Mouse (Mus musculus) left cerebral cortex, postnatal 14 days (tissue): ENCODE measurements around the gene Sdhaf3. TPM values are rescaled to one million over a fixed set of nuclear protein-coding genes. Genes with fewer than 3 reads are reported as not detected.

Experiments used
- DNase-seq, 2 experiments: peaks; one replicate each; pipeline ENCODE4 v3.0.0; 2021 to 2022; ENCODE audit warnings: low spot score in 2 of 2, mixed read lengths in 1 of 2
- intact Hi-C: fragments of 180-260 bp; cut with DNase I; formaldehyde crosslinking; loops from one replicate; pipeline ENCODE4 v1.15.1; 2025
- total RNA-seq, 2 experiments: library from RNA; stranded (reverse); gene quantifications; 2 replicates each; pipeline ENCODE4 v1.2.3; 2021

Sdhaf3 gene
- total RNA-seq, 2 experiments from 2014 or later: 3.6 to 3.8 TPM

DNA sequence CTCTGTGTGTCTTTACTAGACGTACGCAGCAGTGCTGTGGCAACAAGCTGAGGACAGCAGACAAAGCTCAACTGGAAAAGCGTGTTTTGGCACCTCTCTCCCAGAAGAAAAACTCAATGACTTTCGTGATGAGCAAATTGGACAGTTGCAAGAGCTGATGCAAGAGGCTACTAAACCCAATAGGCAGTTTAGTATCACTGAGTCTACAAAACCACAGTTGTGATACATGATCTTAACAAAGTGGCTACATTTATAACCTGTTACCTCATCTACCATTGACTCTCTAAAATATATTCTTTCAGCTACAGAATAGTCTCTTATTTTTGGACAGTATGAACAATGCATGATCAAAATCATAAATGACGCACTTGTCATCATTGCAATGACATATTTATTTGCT lies 83.0 kb downstream of the Sdhaf3 start:
- intact Hi-C loops: no loop called here
- no peak for DNase-seq

DNA sequence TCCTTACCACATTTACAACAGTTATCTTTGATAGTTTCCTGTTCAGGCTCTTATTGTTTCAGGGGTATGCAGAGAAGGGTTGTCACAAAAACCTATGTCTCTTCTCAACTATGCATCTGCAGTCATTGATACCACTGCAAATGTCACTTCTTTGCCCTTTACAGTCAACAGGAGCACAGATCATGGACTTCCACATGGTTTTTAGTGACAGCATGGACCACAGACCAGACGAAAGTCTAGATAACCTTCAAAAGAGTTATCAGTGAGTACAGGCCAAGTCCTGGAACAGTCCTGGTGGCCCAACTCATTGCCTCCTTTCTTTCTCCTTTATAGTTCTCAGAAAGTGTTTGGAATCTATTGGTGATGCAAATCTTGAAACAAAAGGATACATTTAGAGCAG lies 86.1 kb downstream of the Sdhaf3 start:
- intact Hi-C loops: no loop called here
- no peak for DNase-seq

DNA sequence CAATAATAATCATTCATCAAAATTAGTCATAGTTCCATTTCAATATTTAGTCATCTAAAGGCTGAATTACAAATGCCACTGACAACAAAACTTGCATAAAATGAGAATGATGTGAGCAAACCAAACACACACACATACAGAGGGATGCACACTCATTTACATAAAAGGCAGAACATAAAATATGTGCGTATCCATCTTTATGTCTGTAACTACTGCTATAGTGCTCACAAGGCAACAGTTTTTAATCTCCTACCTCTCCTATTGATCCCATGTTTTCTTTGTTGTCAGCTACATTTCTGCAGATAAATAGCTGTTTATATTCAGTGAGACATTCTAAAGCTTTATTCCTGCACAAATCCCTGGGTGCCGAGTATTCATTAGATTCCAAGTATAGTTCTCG lies 107.0 kb downstream of the Sdhaf3 start:
- DNase-seq: no peak
- intact Hi-C loops: no loop called here

DNA sequence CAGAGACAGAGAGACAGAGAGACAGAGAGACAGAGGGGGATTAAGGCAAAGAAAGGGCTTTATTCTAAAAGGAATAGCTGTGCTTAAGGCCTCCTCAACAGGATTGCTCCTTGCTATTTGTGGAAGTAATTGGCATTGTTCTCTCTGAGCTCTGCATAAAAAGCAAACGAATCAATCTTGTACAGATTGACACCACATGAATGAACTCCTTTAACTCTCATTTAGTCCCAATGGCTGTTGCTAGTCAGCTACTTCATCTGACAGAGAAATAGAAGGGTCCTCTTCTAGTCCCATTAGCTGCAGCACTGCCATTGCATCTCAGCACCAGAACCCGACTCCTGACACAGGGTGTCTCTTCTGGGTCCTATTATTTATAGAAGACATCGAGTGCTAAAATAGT lies 113.0 kb downstream of the Sdhaf3 start:
- intact Hi-C loops: no loop called here
- no peak for DNase-seq

DNA sequence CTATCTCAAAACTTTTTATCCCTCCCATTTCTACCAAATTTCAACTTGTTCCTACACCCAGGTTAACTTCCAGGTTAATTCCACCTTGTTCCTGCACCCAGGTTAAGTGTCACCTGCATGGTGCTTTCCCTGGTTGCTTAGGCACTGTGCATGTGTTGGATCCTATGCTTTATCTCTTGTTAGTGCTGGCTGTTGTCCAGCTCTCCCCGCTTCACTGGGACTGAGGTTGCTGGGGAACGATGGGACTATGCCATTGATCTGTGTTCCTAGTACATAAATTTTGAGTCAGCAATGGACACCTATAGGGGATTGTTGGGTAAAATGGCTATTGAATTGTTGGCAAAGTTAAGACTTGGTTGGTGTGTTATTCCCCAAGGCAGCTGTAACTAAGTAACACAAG lies 113.7 kb downstream of the Sdhaf3 start:
- intact Hi-C loops: no loop called here
- no peak for DNase-seq

DNA sequence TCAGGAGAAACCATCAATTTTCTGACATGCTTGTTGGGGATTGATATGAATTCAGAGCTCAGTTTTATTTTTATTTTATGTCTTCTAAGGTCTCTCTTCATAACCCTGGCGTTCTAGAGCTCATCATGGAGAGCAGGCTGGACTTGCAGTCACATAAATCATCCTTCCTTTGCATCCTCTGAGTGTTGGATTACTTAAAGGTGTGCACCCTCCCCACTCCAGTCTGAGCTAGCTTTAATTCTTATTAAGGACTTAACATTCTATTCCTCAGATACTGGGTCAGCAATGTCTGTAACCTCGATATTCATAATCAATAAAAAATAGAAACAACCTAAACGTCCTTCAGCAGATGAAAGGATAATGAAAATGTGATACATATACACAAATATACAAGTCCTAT lies 126.2 kb downstream of the Sdhaf3 start:
- intact Hi-C loops: no loop called here
- no peak for DNase-seq

DNA sequence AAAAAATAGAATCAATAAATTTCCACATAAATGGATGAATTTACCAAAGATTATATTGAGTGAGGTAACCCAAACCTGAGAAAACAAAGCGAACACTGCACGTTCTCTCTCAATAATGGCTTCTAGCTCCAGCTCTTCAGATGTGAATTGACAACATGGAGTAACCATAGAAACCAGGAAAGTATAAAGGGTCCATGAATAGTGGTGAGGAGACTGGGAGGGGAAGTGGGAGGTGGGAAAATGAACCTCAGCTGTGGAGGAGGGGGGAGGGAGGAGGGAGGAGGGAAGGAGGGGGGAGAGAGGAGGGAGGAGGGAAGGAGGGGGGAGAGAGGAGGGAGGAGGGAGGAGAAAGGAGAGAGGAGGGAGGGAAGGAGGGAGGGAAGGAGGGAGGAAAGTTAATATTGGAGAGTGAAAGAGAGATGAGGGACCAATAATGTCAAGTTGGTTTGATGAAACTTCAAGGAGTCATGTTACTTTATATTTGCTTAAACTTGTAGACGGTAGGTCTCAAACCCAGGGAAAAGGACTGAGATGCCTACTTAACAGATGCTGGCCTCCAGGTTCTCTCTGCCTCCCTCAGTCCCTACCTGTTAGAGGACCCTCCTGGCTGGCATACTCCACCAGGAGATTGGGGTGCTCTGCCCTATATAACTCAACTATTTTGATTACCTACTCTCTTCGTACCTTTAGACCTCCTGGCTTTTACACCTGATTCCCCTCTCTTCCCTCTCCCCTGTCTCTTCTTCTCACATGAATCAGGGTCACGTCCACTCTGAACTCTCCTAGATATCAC lies 126.9 kb downstream of the Sdhaf3 start:
- DNase-seq: no peak
- intact Hi-C loops: no loop called here

DNA sequence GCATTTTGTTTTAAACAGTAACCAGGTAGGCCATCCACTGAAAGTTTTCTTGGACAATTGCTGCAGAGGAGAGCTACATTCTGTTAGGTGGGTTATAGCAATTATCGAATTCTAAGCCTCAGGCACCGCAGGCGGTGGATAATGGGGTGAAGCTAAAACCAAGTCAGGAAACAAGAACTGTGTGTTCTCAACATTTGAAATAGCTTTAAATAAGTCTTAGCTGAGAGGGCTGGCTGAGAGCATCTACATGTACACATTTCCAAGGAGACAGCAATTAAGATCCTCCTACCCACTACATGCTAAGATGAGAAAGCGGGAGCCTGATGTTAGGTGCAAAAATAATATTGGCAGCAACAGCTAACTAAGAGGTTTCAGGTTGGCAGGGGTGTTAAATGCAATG lies 127.9 kb downstream of the Sdhaf3 start:
- peak; percentile 21 to 69 for DNase-seq
- intact Hi-C loops: no loop called here

DNA sequence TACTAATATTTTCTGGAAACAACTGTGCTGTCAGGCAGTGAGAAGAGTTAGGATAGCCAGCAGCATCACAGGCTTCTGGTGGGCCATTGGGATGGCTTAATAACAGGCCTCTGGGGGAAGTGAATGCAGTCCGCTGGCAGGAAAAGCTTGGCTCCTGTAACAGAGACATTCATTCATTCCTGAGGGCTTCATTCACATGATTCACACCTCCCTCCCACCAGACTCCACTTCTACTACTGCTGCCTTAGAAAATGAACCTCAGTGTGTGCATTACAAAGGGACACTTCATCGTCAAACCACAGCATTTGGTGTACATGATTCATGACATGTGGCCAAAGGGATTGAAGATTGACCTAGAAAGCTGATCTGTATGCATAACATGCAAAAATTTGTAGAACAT lies 128.6 kb downstream of the Sdhaf3 start:
- intact Hi-C loops: no loop called here
- DNase-seq: peak; percentile 7 to 55

DNA sequence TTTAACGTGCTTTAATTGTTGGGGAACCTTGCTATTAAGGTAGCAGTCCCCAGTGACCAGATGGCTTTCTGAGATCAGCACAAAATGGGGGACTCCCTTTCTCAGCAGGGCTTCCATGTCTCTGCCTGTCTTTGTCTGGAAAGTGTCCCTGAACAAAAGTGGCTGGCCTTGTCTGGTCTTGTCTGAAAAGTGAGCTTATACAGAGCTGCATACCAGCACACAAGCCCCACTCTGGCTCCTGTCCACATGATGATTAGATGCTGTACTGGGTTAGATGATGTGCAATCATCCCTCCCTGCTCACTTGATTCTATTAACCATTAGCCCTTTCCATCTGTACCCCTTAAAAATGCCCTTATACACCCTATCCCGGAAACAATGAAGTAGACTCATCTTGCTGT lies 129.7 kb downstream of the Sdhaf3 start:
- intact Hi-C loops: no loop called here
- no peak for DNase-seq

DNA sequence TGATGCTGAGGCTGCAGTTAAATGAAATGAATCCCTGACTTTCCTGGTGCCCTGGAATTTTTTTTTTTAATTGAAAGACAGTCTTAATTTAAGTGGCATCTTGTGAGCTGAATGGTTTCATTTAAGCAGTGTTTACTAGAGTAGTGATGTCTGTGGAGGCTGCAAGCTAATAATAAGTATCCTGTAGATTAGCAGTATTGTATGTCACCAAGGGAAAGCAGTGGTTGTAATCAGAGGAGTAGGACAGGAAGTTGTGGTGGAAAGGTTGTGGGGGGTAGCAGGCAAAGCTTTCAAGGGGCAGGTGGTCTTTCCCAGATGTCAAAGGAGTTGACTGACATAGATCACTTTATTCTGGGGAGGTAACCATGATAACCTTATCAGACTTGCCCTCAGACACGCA lies 136.3 kb downstream of the Sdhaf3 start:
- DNase-seq: no peak
- intact Hi-C loops: no loop called here

Other genes starting within 250 kb of the Sdhaf3 start
- gene Dlx6, start 92.7 kb upstream of the Sdhaf3 start, total RNA-seq: 10 to 100 TPM in 1 of 2 experiments, 1 to 10 TPM in 1; 8.9 to 10.8 TPM
- gene Dlx5, start 73.9 kb upstream of the Sdhaf3 start, total RNA-seq: 1 to 10 TPM; 6.4 to 6.9 TPM